Mouse (Mus musculus) kidney, adult 2 months (tissue): ENCODE data around the gene Tapt1.

ENCODE experiments used
- CTCF ChIP-seq: fragments of 200-500 bp; conservative IDR thresholded peaks from 2 replicates; pipeline ENCODE4 v1.5.1; 2011; ENCODE audit warnings: low read depth, mild to moderate bottlenecking, control low read depth, low read length, moderate library complexity, mixed read lengths; ENCODE audit not compliant: insufficient read depth, insufficient read length
- POLR2A ChIP-seq: fragments of 200-500 bp; IDR thresholded peaks from one replicate; pipeline ENCODE4 v1.6.1; 2011; ENCODE audit warnings: low read depth, low read length, control low read depth

- TF ChIP-seq CTCF, result no peak
- TF ChIP-seq POLR2A, result no peak
Observed at GRCm38 (mm10) chr5:44255756-44256398, 29.5 kb upstream of the Tapt1 start.
